Mouse (Mus musculus) liver, postnatal 0 days (tissue): ENCODE data around the gene Cc2d1b.

Experiments used
- CTCF ChIP-seq: sonication (generic); IDR thresholded peaks from 2 replicates; pipeline ENCODE4 v1.5.1; 2016; ENCODE audit warnings: antibody characterized with exemption, low read depth
- EP300 ChIP-seq: IDR thresholded peaks from 2 replicates; pipeline ENCODE4 v1.6.1; 2016; ENCODE audit warnings: antibody characterized with exemption, low read depth, mild to moderate bottlenecking

DNA sequence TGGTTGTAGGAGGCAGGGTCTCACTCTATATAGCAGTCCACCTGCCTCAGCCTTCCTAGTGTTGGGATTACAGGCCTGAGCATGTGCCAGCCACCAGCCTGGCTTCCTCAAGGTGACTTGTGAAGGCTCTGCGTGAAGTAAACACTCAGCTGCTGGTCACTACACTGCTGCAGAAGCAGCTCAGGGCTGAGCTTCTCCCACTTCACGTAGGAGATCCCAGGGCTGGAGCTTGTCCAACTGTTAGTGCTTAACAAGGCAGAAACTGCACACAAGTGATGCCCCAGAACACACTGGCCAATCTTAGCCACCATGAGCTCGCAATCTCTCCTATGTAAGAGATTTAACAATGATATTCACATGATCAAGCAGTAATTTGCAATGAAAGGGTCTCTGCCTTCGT, 15.0 kb downstream of the Cc2d1b start:
- TF ChIP-seq EP300 = no peak
- TF ChIP-seq CTCF = no peak
